12 mouse cellular contexts compared by ENCODE assay signal in genomic region chr2:102252651-102253050, GRCm38 (mm10).
DNase-seq lines count a peak whose midpoint lies in the region; ATAC-seq and TF ChIP-seq lines count a peak whose summit lies in the region.
"Had no signal": no experiment of that assay in that cellular context is flagged by ENCODE, and none has a peak within 500 bp of the region (broad histone marks: within the 10 kb centered on the region; RNA-seq: fewer than 3 reads in every experiment).

No protein-coding gene starts in this region.

- no peak overlapping the region for H3K4me2 ChIP-seq in lung, postnatal 0 days (replicated peaks; ENCODE audit: low read depth, low read length)
- H3K4me2 ChIP-seq: forebrain, embryonic 13.5 days had no signal

- H3K4me1 ChIP-seq in lung, postnatal 0 days (ENCODE audit: insufficient read depth, low read depth, low read length): peaks cover 1% of the 10 kb centered on the region; the same call in 1 of the 2 replicates

- TF ChIP-seq CTCF in lung, postnatal 0 days (IDR thresholded peaks at IDR 0.05): no peak

- no peaks in the 10 kb centered on the region for H3K36me3 ChIP-seq in lung, postnatal 0 days (ENCODE audit: insufficient read depth, low read length)

- intact Hi-C loops in heart, postnatal 36 days (cut with DNase I): no loop called here
- intact Hi-C loops in left cerebral cortex, postnatal 14 days (cut with DNase I): no loop called here

- peak; percentile 30; the same call in 1 of the 2 replicates for ATAC-seq in lung, postnatal 0 days
- ATAC-seq: forebrain, embryonic 13.5 days had no signal

- no peak overlapping the region for H3K9ac ChIP-seq in lung, postnatal 0 days (replicated peaks; ENCODE audit: low read depth)
- H3K9ac ChIP-seq: forebrain, embryonic 13.5 days had no signal

- no peaks in the 10 kb centered on the region for H3K27me3 ChIP-seq in lung, postnatal 0 days (replicated peaks; ENCODE audit: insufficient read depth, low read length)

- 52% methylated on average over 4 of the region's 4 CpGs for whole genome bisulfite sequencing in lung, postnatal 0 days

- no peak for TF ChIP-seq EP300 in lung, postnatal 0 days (IDR thresholded peaks at IDR 0.05)

- H3K27ac ChIP-seq in lung, postnatal 0 days (ENCODE audit: low read length): no peak overlapping the region
- H3K27ac ChIP-seq: forebrain, embryonic 13.5 days had no signal

- no peak overlapping the region for H3K4me3 ChIP-seq in lung, postnatal 0 days (ENCODE audit: low read depth, low read length)
- H3K4me3 ChIP-seq: forebrain, embryonic 13.5 days had no signal

- DNase-seq in heart, adult 11 months: peak; percentile 86
- no peak for DNase-seq in heart, postnatal 36 days
- DNase-seq in lung, postnatal 0 days (ENCODE audit: low spot score): no peak
- DNase-seq in lung, postnatal 14 days: no peak
- DNase-seq in adrenal gland, postnatal 10 days: peak; percentile 44
- DNase-seq in left cerebral cortex, postnatal 14 days (ENCODE audit: low spot score in 2 of 2): peak; percentile 20 to 34
- no peak for DNase-seq in c-Kit-positive CD71-positive TER-119-positive erythroid progenitor cells, embryonic 14.5 days (ENCODE audit: low spot score)
- DNase-seq in right cerebral cortex, postnatal 4 days: no peak
- DNase-seq: embryo, embryonic 11 days; kidney, postnatal 4 days; liver had no signal

- no peaks in the 10 kb centered on the region for H3K9me3 ChIP-seq in lung, postnatal 0 days (ENCODE audit: low read length)
- H3K9me3 ChIP-seq: forebrain, embryonic 13.5 days had no signal

Comparison
In these comparisons a context has a peak if more than half of its experiments do, and no peak if none do; other contexts are left out.
1. DNase-seq: peak in heart, adult 11 months (single experiment), adrenal gland, postnatal 10 days (single experiment) and left cerebral cortex, postnatal 14 days (2 of 2); none in heart, postnatal 36 days (0 of 2), lung, postnatal 0 days (single experiment), lung, postnatal 14 days (single experiment), c-Kit-positive CD71-positive TER-119-positive erythroid progenitor cells, embryonic 14.5 days (single experiment) and right cerebral cortex, postnatal 4 days (single experiment).